Mouse (Mus musculus): Measurements from ENCODE around the gene Dlgap4. TPM values are rescaled to one million over a fixed set of nuclear protein-coding genes. Genes with fewer than 3 reads are reported as not detected.

The Dlgap4 gene
- polyA plus RNA-seq, 1 experiment from 2014 or later: 83.7 TPM

DNA sequence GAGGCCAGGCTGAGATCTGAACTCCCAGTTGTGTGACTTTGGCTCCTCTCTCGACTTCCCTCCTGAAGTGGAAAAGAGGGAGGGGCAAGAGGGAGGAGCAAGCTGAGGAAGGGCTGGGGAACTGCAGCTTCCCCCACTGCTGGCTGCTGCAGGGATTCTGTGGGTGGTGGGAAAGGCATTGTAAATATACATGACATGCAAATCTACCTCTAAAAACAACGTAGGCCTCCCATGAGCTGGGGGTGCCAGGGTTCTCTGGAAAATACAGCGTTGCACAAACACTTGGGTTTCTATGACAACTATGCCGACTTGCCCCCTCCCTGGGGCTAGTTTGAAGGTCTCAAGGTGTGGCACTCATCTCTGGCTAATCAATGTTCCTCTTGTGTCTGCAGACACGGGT lies 50.9 kb downstream of the Dlgap4 start:
- Histone ChIP-seq H3K27ac (no peak overlapping the region), H3K4me3 (no peak overlapping the region), H3K27me3 (0 out of 2 replicates have a peak, but pooled peaks cover 3% of the 10 kb centered on the region), H3K9me3 (no peaks in the 10 kb centered on the region), H3K36me3 (no peaks in the 10 kb centered on the region), H3K4me2 (no peak overlapping the region), H3K9ac (no peak overlapping the region), H3K4me1 (no peaks in the 10 kb centered on the region)
- WGBS: 19% methylated on average over 5 of the region's 5 CpGs
- no peak for ATAC-seq (ENCODE audit: insufficient number of reproducible peaks, low FRiP score, low TSS enrichment, low read depth)

DNA sequence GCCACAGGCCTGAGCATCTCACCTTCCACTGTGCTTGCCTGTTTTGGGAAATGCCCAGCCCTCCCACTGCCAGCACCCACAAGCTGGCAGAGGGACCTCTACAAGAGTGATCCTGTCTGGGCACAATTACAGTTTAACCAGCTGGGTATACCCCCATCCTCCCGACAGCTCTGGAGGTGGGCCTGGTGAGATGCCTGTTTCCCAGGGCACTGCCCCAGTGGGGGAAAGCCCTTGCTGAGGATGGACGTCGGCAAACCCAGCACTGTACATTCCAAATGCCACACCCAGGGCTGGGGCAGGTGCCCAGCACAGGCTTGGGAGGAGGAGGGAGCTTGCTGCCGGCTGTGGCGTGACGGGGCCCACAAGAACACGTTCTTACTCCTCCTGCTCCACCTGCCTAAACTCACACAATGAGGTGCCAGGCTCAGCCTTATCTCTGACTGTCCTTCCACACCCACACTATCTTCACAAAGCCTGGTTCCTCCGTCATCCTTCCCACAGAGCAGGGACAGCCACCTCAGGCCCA lies 51.6 kb downstream of the Dlgap4 start:
- H3K36me3 ChIP-seq: no peaks in the 10 kb centered on the region
- no peak for ATAC-seq (ENCODE audit: insufficient number of reproducible peaks, low FRiP score, low TSS enrichment, low read depth)
- H3K4me3 ChIP-seq: no peak overlapping the region
- no peaks in the 10 kb centered on the region for H3K9me3 ChIP-seq
- 0 out of 2 replicates have a peak, but pooled peaks cover 3% of the 10 kb centered on the region for H3K27me3 ChIP-seq
- no peak overlapping the region for H3K4me2 ChIP-seq
- no peaks in the 10 kb centered on the region for H3K4me1 ChIP-seq
- H3K9ac ChIP-seq: no peak overlapping the region
- no peak overlapping the region for H3K27ac ChIP-seq
- 64% methylated on average over 8 of the region's 8 CpGs for WGBS

DNA sequence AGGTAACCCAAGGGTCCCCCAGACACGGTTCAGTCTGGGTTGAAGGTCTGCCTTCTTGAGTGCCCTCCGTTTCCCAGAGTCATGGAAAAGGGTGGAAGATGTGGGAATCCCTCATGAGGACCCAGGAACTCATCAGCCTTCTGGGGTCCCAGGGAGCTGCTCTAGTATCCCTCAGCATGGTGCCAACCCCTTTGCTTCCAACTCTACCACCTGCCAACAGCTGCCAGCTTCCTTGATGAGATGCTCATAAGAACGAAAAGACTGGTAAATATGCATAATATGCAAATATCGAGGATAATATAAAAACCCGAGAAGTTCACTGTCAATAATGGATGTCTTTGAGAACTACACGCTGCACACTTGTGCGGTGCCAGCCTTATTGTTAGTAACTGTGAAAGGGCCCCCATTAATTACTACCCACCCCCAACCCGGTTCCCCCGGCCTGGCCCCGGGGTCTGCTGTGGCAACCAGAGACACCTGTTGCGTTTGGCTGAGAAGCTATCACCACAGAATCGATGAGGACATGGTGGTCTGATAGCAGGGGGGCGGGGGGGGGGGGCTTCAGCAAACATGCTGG lies 52.2 kb downstream of the Dlgap4 start:
- Histone ChIP-seq H3K27me3 (0 out of 2 replicates have a peak, but pooled peaks cover 3% of the 10 kb centered on the region), H3K4me3 (no peak overlapping the region), H3K9ac (no peak overlapping the region), H3K9me3 (no peaks in the 10 kb centered on the region), H3K27ac (no peak overlapping the region), H3K4me2 (no peak overlapping the region), H3K4me1 (no peaks in the 10 kb centered on the region), H3K36me3 (no peaks in the 10 kb centered on the region)
- 82% methylated on average over 13 of the region's 13 CpGs for WGBS
- no peak for ATAC-seq (ENCODE audit: insufficient number of reproducible peaks, low FRiP score, low TSS enrichment, low read depth)

DNA sequence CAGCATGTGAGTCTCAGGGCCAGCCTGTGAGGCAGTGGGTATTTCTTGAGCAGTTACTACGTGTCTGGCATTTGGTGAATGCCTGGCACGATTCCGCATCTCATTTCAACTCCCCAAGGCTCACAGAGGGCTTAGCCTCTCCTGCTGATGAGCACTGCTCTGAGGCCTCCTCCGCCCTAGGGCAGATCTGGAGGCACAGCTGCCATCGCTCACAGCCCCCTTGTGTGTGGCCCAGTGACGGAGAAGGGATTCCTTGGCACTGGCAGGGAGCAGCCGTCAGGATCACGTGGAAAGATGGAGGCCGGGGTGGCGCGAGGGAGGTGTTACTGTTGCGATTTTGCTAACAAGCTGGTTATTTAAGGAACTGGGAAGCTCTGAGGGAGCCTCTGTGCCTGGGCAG lies 52.7 kb downstream of the Dlgap4 start:
- Histone ChIP-seq H3K4me3 (no peak overlapping the region), H3K9me3 (no peaks in the 10 kb centered on the region), H3K4me1 (no peaks in the 10 kb centered on the region), H3K36me3 (no peaks in the 10 kb centered on the region), H3K4me2 (no peak overlapping the region), H3K9ac (no peak overlapping the region), H3K27ac (no peak overlapping the region), H3K27me3 (0 out of 2 replicates have a peak, but pooled peaks cover 3% of the 10 kb centered on the region)
- 0 out of 2 replicates have a peak, but pooled peaks have one; percentile 48 for ATAC-seq (ENCODE audit: insufficient number of reproducible peaks, low FRiP score, low TSS enrichment, low read depth)
- WGBS: 51% methylated on average over 12 of the region's 12 CpGs

DNA sequence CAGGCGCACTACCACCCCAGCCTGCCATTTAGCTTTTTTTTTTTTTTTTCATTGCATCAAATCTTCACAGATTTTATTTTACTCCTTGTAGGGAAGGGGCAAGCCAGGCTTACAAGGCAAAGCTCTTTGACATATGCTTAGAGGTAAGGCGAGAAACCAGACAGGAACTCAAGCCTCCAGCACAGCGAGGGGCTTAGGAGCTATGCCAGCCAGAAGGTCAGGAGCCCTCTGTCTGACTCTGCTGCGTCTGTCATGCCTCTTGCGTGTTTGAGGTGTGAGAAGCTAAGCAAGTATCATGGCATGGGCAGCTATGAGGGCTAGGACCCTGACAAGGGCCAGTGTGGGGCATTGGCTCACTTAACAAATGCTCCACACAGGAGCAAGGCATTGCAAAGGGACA lies 53.8 kb downstream of the Dlgap4 start:
- ATAC-seq (ENCODE audit: insufficient number of reproducible peaks, low FRiP score, low TSS enrichment, low read depth): no peak
- 0 out of 2 replicates have a peak, but pooled peaks cover 3% of the 10 kb centered on the region for H3K27me3 ChIP-seq
- H3K4me1 ChIP-seq: no peaks in the 10 kb centered on the region
- no peaks in the 10 kb centered on the region for H3K9me3 ChIP-seq
- WGBS: 79% methylated on average over 5 of the region's 5 CpGs
- no peak overlapping the region for H3K4me2 ChIP-seq
- no peak overlapping the region for H3K4me3 ChIP-seq
- H3K36me3 ChIP-seq: no peaks in the 10 kb centered on the region
- no peak overlapping the region for H3K9ac ChIP-seq
- no peak overlapping the region for H3K27ac ChIP-seq

DNA sequence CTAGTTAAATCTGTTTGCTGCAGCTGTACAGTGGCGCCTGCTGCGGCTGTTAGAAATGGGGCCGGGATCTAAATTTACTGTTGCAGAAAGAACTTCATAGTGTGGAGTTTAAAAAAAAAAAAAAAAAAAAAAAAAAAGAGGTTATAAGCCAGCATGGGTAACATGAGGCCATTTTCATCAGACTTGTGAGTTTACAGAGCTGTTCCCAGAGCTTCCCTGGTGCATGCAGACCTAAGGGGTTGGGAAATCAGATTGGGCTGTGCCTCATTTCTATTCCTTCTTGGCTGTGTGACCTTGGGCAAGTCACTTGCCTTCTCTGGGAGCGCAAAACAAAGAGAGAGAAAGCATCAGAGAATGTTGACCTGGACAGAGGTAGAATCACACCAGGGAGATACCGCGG lies 55.1 kb downstream of the Dlgap4 start:
- no peaks in the 10 kb centered on the region for H3K36me3 ChIP-seq
- no peak overlapping the region for H3K27ac ChIP-seq
- H3K4me3 ChIP-seq: no peak overlapping the region
- H3K9ac ChIP-seq: no peak overlapping the region
- H3K9me3 ChIP-seq: no peaks in the 10 kb centered on the region
- H3K4me2 ChIP-seq: no peak overlapping the region
- no peaks in the 10 kb centered on the region for H3K4me1 ChIP-seq
- WGBS: 90% methylated on average over 6 of the region's 6 CpGs
- no peak for ATAC-seq (ENCODE audit: insufficient number of reproducible peaks, low FRiP score, low TSS enrichment, low read depth)
- H3K27me3 ChIP-seq: 0 out of 2 replicates have a peak, but pooled peaks cover under 1% of the 10 kb centered on the region

DNA sequence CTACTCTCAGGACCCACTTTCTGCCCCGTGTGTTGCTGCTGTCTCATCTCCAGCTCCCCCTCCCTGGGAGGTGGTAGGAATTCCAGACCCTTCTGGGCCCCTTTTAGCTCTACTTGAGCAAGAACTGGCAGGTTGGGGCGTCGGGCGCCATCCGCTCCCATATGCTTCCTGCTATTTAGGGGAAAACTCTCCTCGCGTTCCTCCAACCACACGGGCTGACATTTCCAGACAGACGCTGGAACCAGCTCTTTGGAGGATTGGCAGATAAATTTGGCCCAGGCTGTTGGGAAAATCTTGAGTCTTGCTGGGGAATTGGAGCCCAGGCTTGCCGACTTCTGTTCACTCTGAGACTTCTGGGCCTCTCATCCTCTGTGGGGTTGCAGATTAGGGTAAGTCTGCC lies 59.8 kb downstream of the Dlgap4 start:
- H3K27me3 ChIP-seq: no peaks in the 10 kb centered on the region
- H3K4me3 ChIP-seq: no peak overlapping the region
- H3K4me1 ChIP-seq: no peaks in the 10 kb centered on the region
- H3K36me3 ChIP-seq: no peaks in the 10 kb centered on the region
- H3K4me2 ChIP-seq: no peak overlapping the region
- WGBS: 64% methylated on average over 10 of the region's 10 CpGs
- H3K9ac ChIP-seq: no peak overlapping the region
- H3K9me3 ChIP-seq: no peaks in the 10 kb centered on the region
- no peak overlapping the region for H3K27ac ChIP-seq
- no peak for ATAC-seq (ENCODE audit: insufficient number of reproducible peaks, low FRiP score, low TSS enrichment, low read depth)

DNA sequence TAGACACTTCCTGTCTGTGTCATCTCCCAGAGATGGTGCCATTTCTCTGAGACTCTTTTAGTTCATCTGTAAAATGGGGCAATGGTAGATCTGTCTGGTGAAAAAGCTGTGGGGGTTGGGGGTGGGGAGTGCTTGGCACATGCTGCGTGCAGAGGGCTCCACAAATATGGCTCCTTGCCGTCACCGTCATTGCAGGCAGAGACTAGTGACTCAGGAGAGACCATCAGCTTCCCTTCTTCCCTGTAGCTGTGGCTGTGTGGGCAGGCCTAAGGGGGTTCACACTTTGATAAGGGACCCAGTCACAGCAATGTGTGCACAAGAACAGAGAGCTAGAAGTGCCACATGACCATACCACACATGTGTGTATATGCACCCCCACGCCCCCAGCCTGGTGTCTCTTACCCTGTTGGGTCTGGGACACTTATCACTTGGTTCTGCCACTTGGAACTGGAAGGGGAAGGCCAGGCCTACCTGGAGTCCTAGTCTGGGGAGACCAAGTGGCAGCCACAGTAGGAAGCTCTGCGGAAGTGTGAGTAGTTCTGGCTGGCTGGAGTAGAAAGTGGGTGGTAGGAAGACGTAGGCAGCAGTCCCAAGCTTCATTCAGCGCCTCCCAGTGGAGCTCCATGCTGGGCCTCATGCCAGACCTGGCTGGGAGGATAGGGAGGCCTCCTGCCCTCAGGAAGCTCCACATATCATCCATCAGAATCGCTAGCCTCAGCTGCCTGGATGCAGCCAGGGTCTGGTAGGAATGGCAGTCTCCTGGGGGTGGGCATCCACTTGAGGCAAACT lies 60.6 kb downstream of the Dlgap4 start:
- whole genome bisulfite sequencing: 71% methylated on average over 8 of the region's 8 CpGs
- no peaks in the 10 kb centered on the region for H3K27me3 ChIP-seq
- no peak overlapping the region for H3K27ac ChIP-seq
- no peak overlapping the region for H3K4me2 ChIP-seq
- H3K4me1 ChIP-seq: no peaks in the 10 kb centered on the region
- no peaks in the 10 kb centered on the region for H3K36me3 ChIP-seq
- H3K9ac ChIP-seq: no peak overlapping the region
- no peak overlapping the region for H3K4me3 ChIP-seq
- H3K9me3 ChIP-seq: no peaks in the 10 kb centered on the region
- ATAC-seq (ENCODE audit: insufficient number of reproducible peaks, low FRiP score, low TSS enrichment, low read depth): 0 out of 2 replicates have a peak, but pooled peaks have one; percentile 8

DNA sequence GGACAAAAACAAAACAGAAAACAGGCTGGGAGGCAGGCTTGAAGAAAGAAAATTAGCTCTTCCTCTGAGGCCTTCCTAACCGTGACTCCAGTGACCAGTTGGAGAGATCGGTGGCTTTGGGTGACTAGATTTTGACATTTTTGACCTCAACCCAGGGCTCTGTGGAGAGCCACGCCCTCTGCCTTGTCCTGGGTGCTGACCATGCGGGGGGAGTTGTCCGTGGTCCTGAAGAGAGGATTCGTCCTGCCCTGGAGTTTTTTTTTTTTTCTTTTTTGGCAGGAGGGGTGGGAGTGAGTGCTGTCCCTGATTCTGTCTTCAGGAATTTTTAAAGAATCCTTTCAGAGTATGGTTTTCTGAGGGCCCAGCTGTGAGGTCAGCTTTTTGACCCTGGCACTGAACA lies 63.4 kb downstream of the Dlgap4 start:
- H3K4me2 ChIP-seq: no peak overlapping the region
- no peaks in the 10 kb centered on the region for H3K9me3 ChIP-seq
- no peak overlapping the region for H3K27ac ChIP-seq
- no peak overlapping the region for H3K9ac ChIP-seq
- H3K4me1 ChIP-seq: no peaks in the 10 kb centered on the region
- ATAC-seq (ENCODE audit: insufficient number of reproducible peaks, low FRiP score, low TSS enrichment, low read depth): no peak
- no peak overlapping the region for H3K4me3 ChIP-seq
- WGBS: 7% methylated on average over 6 of the region's 6 CpGs
- no peaks in the 10 kb centered on the region for H3K27me3 ChIP-seq
- H3K36me3 ChIP-seq: no peaks in the 10 kb centered on the region

DNA sequence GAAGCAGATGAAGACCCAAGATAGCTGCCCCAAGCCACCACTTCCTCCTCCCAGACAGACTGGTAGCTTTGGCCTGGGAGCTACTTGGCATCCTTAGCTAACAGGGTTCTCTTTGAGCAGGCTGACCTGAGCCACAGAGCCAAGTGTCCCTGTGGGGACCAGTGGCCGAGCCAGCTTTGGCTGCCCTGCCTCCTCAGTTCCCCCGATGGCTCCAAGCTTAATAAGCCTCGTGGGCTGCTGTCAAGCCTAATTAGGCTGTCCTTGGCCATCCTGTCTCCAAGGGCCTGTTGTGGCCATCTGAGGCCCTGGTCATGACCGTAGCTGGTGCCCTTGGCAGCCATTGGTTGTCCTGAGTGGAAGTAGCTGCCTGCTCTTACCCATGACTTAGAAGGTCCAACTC lies 64.6 kb downstream of the Dlgap4 start:
- WGBS: 78% methylated on average over 4 of the region's 4 CpGs
- Histone ChIP-seq H3K9me3 (no peaks in the 10 kb centered on the region), H3K36me3 (no peaks in the 10 kb centered on the region), H3K27ac (no peak overlapping the region), H3K4me3 (no peak overlapping the region), H3K27me3 (no peaks in the 10 kb centered on the region), H3K9ac (no peak overlapping the region), H3K4me1 (no peaks in the 10 kb centered on the region), H3K4me2 (no peak overlapping the region)
- ATAC-seq (ENCODE audit: insufficient number of reproducible peaks, low FRiP score, low TSS enrichment, low read depth): no peak

DNA sequence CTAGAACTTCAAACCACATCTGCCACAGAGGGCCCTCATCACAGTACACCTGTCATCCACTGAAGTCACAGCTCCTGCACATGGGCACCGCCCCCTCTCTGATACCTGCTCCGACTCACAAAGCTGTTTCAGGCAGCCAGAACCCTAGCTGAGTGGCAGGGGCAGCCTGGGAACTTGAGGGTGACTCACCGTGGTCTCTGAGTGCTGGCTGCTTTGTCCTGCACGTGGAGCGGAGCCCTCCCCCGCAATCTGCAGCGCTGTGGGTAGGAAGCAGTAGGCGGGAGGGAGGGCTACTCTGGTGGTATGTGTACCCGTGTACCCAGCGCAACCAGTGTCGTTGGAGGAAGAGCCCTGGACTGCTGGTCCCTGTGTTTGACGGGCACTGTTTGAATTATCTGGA lies 69.5 kb downstream of the Dlgap4 start:
- no peaks in the 10 kb centered on the region for H3K9me3 ChIP-seq
- ATAC-seq (ENCODE audit: insufficient number of reproducible peaks, low FRiP score, low TSS enrichment, low read depth): no peak
- WGBS: 54% methylated on average over 12 of the region's 12 CpGs
- H3K4me3 ChIP-seq: no peak overlapping the region
- H3K27ac ChIP-seq: no peak overlapping the region
- H3K4me2 ChIP-seq: no peak overlapping the region
- H3K4me1 ChIP-seq: no peaks in the 10 kb centered on the region
- no peak overlapping the region for H3K9ac ChIP-seq
- peaks cover 7% of the 10 kb centered on the region; the same call in 1 of the 2 replicates for H3K27me3 ChIP-seq
- H3K36me3 ChIP-seq: no peaks in the 10 kb centered on the region

DNA sequence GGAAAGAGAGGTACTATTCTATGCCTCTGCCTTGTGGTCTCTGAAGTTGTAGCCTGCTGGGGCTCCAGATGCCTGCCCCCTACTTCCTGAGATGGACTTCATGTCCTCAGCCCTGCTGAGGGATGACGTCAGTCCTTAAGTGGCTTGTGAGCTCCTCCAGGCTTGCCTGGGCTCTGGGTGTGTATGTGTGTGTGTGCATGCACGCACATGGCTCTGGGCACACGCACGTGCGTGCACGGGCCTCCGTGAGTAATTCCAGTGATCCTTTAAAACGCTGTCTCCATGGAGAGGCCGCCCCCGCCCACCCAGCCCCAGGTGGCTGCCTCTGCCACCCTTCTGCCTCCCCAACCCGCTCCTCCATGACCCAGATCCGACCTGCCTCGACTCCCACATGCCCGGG lies 72.5 kb downstream of the Dlgap4 start:
- Histone ChIP-seq H3K27ac (no peak overlapping the region), H3K4me1 (peaks cover 3% of the 10 kb centered on the region; the same call in 1 of the 2 replicates), H3K9ac (no peak overlapping the region), H3K27me3 (peaks cover 24% of the 10 kb centered on the region; the same call in 1 of the 2 replicates), H3K36me3 (no peaks in the 10 kb centered on the region), H3K4me2 (no peak overlapping the region), H3K9me3 (no peaks in the 10 kb centered on the region), H3K4me3 (no peak overlapping the region)
- WGBS: 76% methylated on average over 14 of the region's 14 CpGs
- ATAC-seq (ENCODE audit: insufficient number of reproducible peaks, low FRiP score, low TSS enrichment, low read depth): no peak
